Mouse (Mus musculus) spleen, adult 2 months (tissue): ENCODE data around the gene Krt14.

ENCODE experiments used
- CTCF ChIP-seq: fragments of 200-500 bp; IDR thresholded peaks from 2 replicates; pipeline ENCODE4 v1.5.1; 2011; ENCODE audit warnings: mild to moderate bottlenecking, inconsistent platforms; ENCODE audit not compliant: insufficient read depth, insufficient read length, insufficient replicate concordance; ENCODE audit errors: extremely low read depth
- POLR2A ChIP-seq: fragments of 200-500 bp; IDR thresholded peaks from 2 replicates; pipeline ENCODE4 v1.6.1; 2011; ENCODE audit warnings: low read depth, low read length, inconsistent platforms

- TF ChIP-seq CTCF (no peak), POLR2A (no peak)
Measured at GRCm38 (mm10) chr11:100200104-100200820, 7.1 kb downstream of the Krt14 start.
